Mouse (Mus musculus) MEL (cell line): ENCODE data around the gene Gm26602. TPM values are rescaled to one million over a fixed set of nuclear protein-coding genes. Genes with fewer than 3 reads are reported as not detected.

Experiments used
- DNase-seq: peaks from one replicate; pipeline ENCODE4 v3.0.0; 2011; ENCODE audit warnings: low read depth, low spot score
- H3K27ac ChIP-seq: 2 replicates; pipeline ENCODE4 v1.5.1; 2012; ENCODE audit warnings: low read depth, mild to moderate bottlenecking, control low read depth, low read length, moderate library complexity; ENCODE audit not compliant: control insufficient read depth
- H3K27me3 ChIP-seq, 2 experiments: fragments of 150-350 bp in 1 of 2; sonication (generic) in 1 of 2; 2 replicates each; pipeline ENCODE4 v1.6.1; 2012; ENCODE audit warnings: low read length in 2 of 2, mild to moderate bottlenecking in 2 of 2, improper control_type of control experiment in 1 of 2, moderate library complexity in 1 of 2; ENCODE audit not compliant: insufficient read depth in 2 of 2, control insufficient read depth in 1 of 2
- H3K36me3 ChIP-seq, 2 experiments: 2 replicates each; pipeline ENCODE4 v1.6.1; 2012 to 2014; ENCODE audit warnings: low read length in 2 of 2, improper control_type of control experiment in 1 of 2, inconsistent platforms in 1 of 2, mild to moderate bottlenecking in 1 of 2; ENCODE audit not compliant: insufficient read depth in 2 of 2, control insufficient read depth in 1 of 2
- H3K4me1 ChIP-seq, 2 experiments: fragments of 150-350 bp in 1 of 2; sonication (generic) in 1 of 2; 2 replicates each; pipeline ENCODE4 v1.6.1; 2012; ENCODE audit warnings: low read length in 2 of 2, improper control_type of control experiment in 1 of 2, mild to moderate bottlenecking in 1 of 2; ENCODE audit not compliant: insufficient read depth in 2 of 2, control insufficient read depth in 1 of 2
- H3K4me3 ChIP-seq, 2 experiments: fragments of 150-350 bp in 1 of 2; sonication (generic) in 1 of 2; 2 replicates each; pipeline ENCODE4 v1.5.1; 2012; ENCODE audit warnings: low read depth in 2 of 2, low read length in 2 of 2, mild to moderate bottlenecking in 2 of 2, moderate library complexity in 2 of 2, control low read depth in 1 of 2, improper control_type of control experiment in 1 of 2; ENCODE audit not compliant: control insufficient read depth in 1 of 2, insufficient read depth in 1 of 2
- H3K79me2 ChIP-seq: 2 replicates; pipeline ENCODE4 v1.6.1; 2012; ENCODE audit warnings: mild to moderate bottlenecking, low read length, moderate library complexity; ENCODE audit not compliant: control insufficient read depth, poor library complexity, insufficient read depth
- H3K9ac ChIP-seq: 2 replicates; pipeline ENCODE4 v1.6.1; 2012; ENCODE audit warnings: low read depth, mild to moderate bottlenecking, control low read depth, low read length, moderate library complexity; ENCODE audit not compliant: control insufficient read depth, poor library complexity, severe bottlenecking
- H3K9me3 ChIP-seq: fragments of 150-350 bp; sonication (generic); replicated peaks from 2 replicates; pipeline ENCODE4 v1.6.1; 2012; ENCODE audit warnings: mild to moderate bottlenecking, low read length, improper control_type of control experiment, moderate library complexity; ENCODE audit not compliant: insufficient read depth
- CTCF ChIP-seq, 3 experiments: IDR thresholded peaks in 2 of 3; conservative IDR thresholded peaks in 1 of 3; 2 replicates each; pipeline ENCODE4 v1.5.1; 2011 to 2012; ENCODE audit warnings: low read length in 3 of 3, low read depth in 2 of 3, mild to moderate bottlenecking in 2 of 3, improper control_type of control experiment in 1 of 3, inconsistent platforms in 1 of 3, mixed read lengths in 1 of 3, moderate library complexity in 1 of 3; ENCODE audit not compliant: control insufficient read depth in 1 of 3, insufficient read depth in 1 of 3, poor library complexity in 1 of 3, severe bottlenecking in 1 of 3
- EP300 ChIP-seq, 2 experiments: IDR thresholded peaks; 2 replicates each; pipeline ENCODE4 v1.6.1; 2011; ENCODE audit warnings: improper control_type of control experiment in 2 of 2, low read length in 2 of 2, low read depth in 1 of 2, mild to moderate bottlenecking in 1 of 2
- ETS1 ChIP-seq: IDR thresholded peaks from 2 replicates; pipeline ENCODE4 v1.6.1; 2012; ENCODE audit warnings: low read depth, mild to moderate bottlenecking, inconsistent platforms, low read length, improper control_type of control experiment, moderate library complexity
- GATA1 ChIP-seq: IDR thresholded peaks from 2 replicates; pipeline ENCODE4 v1.6.1; 2011; ENCODE audit warnings: low read depth, low read length, improper control_type of control experiment
- HCFC1 ChIP-seq: IDR thresholded peaks from 2 replicates; pipeline ENCODE4 v1.6.1; 2012; ENCODE audit warnings: low read depth, mild to moderate bottlenecking, inconsistent platforms, low read length, improper control_type of control experiment, moderate library complexity
- KAT2A ChIP-seq: conservative IDR thresholded peaks from 2 replicates; pipeline ENCODE4 v1.6.1; 2012; ENCODE audit warnings: low read depth, low read length, improper control_type of control experiment, inconsistent platforms
- MAFK ChIP-seq: IDR thresholded peaks from 2 replicates; pipeline ENCODE4 v1.6.1; 2011; ENCODE audit warnings: low read depth, mild to moderate bottlenecking, low read length, improper control_type of control experiment, borderline replicate concordance
- MAX ChIP-seq: IDR thresholded peaks from 2 replicates; pipeline ENCODE4 v1.6.1; 2011; ENCODE audit warnings: low read length, improper control_type of control experiment
- MAZ ChIP-seq: IDR thresholded peaks from 2 replicates; pipeline ENCODE4 v1.6.1; 2012; ENCODE audit warnings: low read depth, mild to moderate bottlenecking, inconsistent platforms, low read length, improper control_type of control experiment
- MEF2A ChIP-seq: IDR thresholded peaks from 2 replicates; pipeline ENCODE4 v1.6.1; 2014; ENCODE audit warnings: low read depth, mild to moderate bottlenecking, inconsistent platforms, low read length, improper control_type of control experiment; ENCODE audit not compliant: poor library complexity, insufficient replicate concordance, severe bottlenecking; ENCODE audit errors: extremely low read depth
- MYC ChIP-seq: IDR thresholded peaks from 2 replicates; pipeline ENCODE4 v1.6.1; 2011; ENCODE audit warnings: low read depth, mild to moderate bottlenecking, low read length, improper control_type of control experiment, moderate library complexity
- NRF1 ChIP-seq: IDR thresholded peaks from 2 replicates; pipeline ENCODE4 v1.6.1; 2014; ENCODE audit warnings: low read depth, mild to moderate bottlenecking, inconsistent platforms, low read length, improper control_type of control experiment, moderate library complexity; ENCODE audit not compliant: poor library complexity, insufficient read depth, severe bottlenecking
- POLR2A ChIP-seq, 2 experiments: IDR thresholded peaks; 2 replicates each; pipeline ENCODE4 v1.6.1; 2011 to 2012; ENCODE audit warnings: low read length in 2 of 2, mild to moderate bottlenecking in 2 of 2, control low read depth in 1 of 2, improper control_type of control experiment in 1 of 2, low read depth in 1 of 2, moderate library complexity in 1 of 2; ENCODE audit not compliant: control insufficient read depth in 1 of 2, insufficient read depth in 1 of 2, poor library complexity in 1 of 2
- POLR2AphosphoS2 ChIP-seq: IDR thresholded peaks from 2 replicates; pipeline ENCODE4 v1.6.1; 2011; ENCODE audit warnings: low read length, improper control_type of control experiment
- POLR2AphosphoS5 ChIP-seq: IDR thresholded peaks from 2 replicates; pipeline ENCODE4 v1.6.1; 2012; ENCODE audit warnings: low read depth, borderline replicate concordance, mild to moderate bottlenecking, inconsistent platforms, low read length, moderate library complexity, mixed read lengths
- SMC3 ChIP-seq: IDR thresholded peaks from 2 replicates; pipeline ENCODE4 v1.6.1; 2011; ENCODE audit warnings: low read depth, low read length, improper control_type of control experiment
- UBTF ChIP-seq: IDR thresholded peaks from 2 replicates; pipeline ENCODE4 v1.6.1; 2012; ENCODE audit warnings: low read depth, mild to moderate bottlenecking, inconsistent platforms, low read length, improper control_type of control experiment, moderate library complexity, borderline replicate concordance; ENCODE audit not compliant: insufficient read depth
- USF1 ChIP-seq: IDR thresholded peaks from 2 replicates; pipeline ENCODE4 v1.6.1; 2014; ENCODE audit warnings: low read depth, mild to moderate bottlenecking, inconsistent platforms, low read length, improper control_type of control experiment, moderate library complexity
- ZC3H11A ChIP-seq: IDR thresholded peaks from 2 replicates; pipeline ENCODE4 v1.6.1; 2012; ENCODE audit warnings: low read depth, mild to moderate bottlenecking, inconsistent platforms, low read length, improper control_type of control experiment
- ZMIZ1 ChIP-seq: IDR thresholded peaks from 2 replicates; pipeline ENCODE4 v1.6.1; 2012; ENCODE audit warnings: low read depth, mild to moderate bottlenecking, inconsistent platforms, low read length, improper control_type of control experiment, moderate library complexity
- ZNF384 ChIP-seq: IDR thresholded peaks from 2 replicates; pipeline ENCODE4 v1.6.1; 2012; ENCODE audit warnings: low read depth, mild to moderate bottlenecking, inconsistent platforms, low read length, improper control_type of control experiment
- polyA plus RNA-seq, 2 experiments: library from polyadenylated mRNA; stranded (reverse) in 1 of 2; unstranded in 1 of 2; fragments of >175 nt in 1 of 2; fragments of >200 nt in 1 of 2; gene quantifications; 2 replicates each; pipeline versions ENCODE4 v1.2.1 to v1.2.4; 2012; ENCODE audit warnings: low replicate concordance in 2 of 2, low read depth in 1 of 2; ENCODE audit not compliant: insufficient read length in 2 of 2, insufficient read depth in 1 of 2, missing spikeins in 1 of 2
- total RNA-seq: library from RNA; depleted of rRNA; stranded (reverse); fragments of 300-350 nt; gene quantifications from 2 replicates; pipeline ENCODE4 v1.2.3, GENCODE M21; 2012

Gene Gm26602
- total and polyA plus RNA-seq, 3 experiments: 4.5 to 10.2 TPM; not detected in 1

DNA sequence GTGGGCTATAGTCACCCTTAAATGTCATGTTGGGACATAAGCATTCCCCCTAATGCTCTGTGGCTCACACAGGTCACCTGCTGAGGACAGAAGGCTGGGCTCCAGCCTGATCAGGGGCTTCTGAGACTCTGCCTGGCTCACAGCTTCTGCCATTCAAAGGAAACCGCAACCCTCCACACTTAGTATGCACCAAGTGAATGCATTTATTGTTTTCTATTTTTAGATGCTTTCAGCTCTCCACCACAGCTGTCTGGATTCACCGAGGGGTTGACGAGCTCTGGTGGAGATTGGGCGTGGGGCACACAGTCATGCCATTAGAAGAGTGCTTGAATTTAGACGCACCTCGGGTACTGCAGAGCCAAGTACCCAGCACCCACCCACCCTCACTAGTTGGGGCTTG lies 37.3 kb upstream of the Gm26602 start:
- Histone ChIP-seq H3K27ac (no peak overlapping the region), H3K4me3 (no peak overlapping the region), H3K9me3 (no peaks in the 10 kb centered on the region), H3K9ac (no peak overlapping the region), H3K36me3 (peaks cover 0 to 9% of the 10 kb centered on the region in 2 experiments; a peak in 2 of 4 replicates), H3K27me3 (no peaks in the 10 kb centered on the region), H3K79me2 (no peaks in the 10 kb centered on the region), H3K4me1 (peaks cover 6 to 16% of the 10 kb centered on the region in 2 experiments; a peak in 3 of 4 replicates)
- TF ChIP-seq POLR2AphosphoS5 (no peak), POLR2A (IDR thresholded peaks at IDR 0.05; ENCODE audit: control insufficient read depth in 1 of 2, insufficient read depth in 1 of 2, low read depth in 1 of 2, low read length in 2 of 2, poor library complexity in 1 of 2) (no peak), ZMIZ1 (no peak), MEF2A (no peak), HCFC1 (no peak), NRF1 (no peak), UBTF (no peak), CTCF (IDR thresholded peaks at IDR 0.05 in 2 of 3, conservative IDR thresholded peaks at IDR 0.05 in 1 of 3; ENCODE audit: control insufficient read depth in 1 of 3, insufficient read depth in 1 of 3, low read depth in 2 of 3, low read length in 3 of 3, poor library complexity in 1 of 3, severe bottlenecking in 1 of 3) (no peak), ETS1 (no peak), USF1 (no peak)
- DNase-seq: no peak

DNA sequence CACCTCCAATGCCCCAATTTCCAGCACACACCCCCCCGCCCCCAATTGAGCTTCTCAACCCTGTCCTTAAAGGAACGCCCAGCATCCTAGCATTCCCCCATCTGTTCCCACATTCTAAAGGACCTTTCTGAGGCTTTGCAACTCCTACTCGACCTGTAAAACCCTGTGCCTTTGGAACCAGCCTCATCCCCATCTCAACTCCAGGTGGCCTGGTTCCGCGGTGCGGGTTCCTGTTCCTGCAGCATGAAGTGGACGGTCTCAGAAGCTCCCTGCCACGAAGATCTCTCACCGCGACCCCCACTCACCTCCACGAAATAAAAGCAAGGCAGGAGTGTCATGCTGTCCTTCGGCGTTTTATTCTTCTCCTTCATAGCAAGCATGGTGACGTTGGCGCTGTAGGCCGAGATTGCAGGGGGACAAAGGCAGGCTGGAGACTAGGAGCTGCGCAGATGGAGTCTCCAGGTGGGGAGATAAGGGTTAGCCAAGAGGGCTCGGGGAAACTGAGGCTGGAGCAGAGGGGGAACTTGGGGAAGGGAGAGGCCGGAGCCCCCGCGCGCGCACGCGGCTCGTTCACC lies 36.9 kb upstream of the Gm26602 start:
- DNase-seq: no peak
- Histone ChIP-seq H3K4me1 (peaks cover 6 to 16% of the 10 kb centered on the region in 2 experiments; a peak in 3 of 4 replicates), H3K36me3 (peaks cover 0 to 9% of the 10 kb centered on the region in 2 experiments; a peak in 2 of 4 replicates), H3K4me3 (peak overlapping the region; percentile 23 to 31; a peak in 2 of 4 replicates), H3K9ac (peak overlapping the region; percentile 40; the same call in 1 of the 2 replicates), H3K27ac (no peak overlapping the region), H3K9me3 (no peaks in the 10 kb centered on the region), H3K79me2 (no peaks in the 10 kb centered on the region), H3K27me3 (no peaks in the 10 kb centered on the region)
- no peak for TF ChIP-seq CTCF (IDR thresholded peaks at IDR 0.05 in 2 of 3, conservative IDR thresholded peaks at IDR 0.05 in 1 of 3; ENCODE audit: control insufficient read depth in 1 of 3, insufficient read depth in 1 of 3, low read depth in 2 of 3, low read length in 3 of 3, poor library complexity in 1 of 3, severe bottlenecking in 1 of 3)
- TF ChIP-seq EP300 (IDR thresholded peaks at IDR 0.05; ENCODE audit: low read depth in 1 of 2, low read length in 2 of 2): no peak
- no peak for TF ChIP-seq MYC
- no peak for TF ChIP-seq POLR2AphosphoS2
- TF ChIP-seq MAX: no peak
- TF ChIP-seq POLR2AphosphoS5: no peak
- no peak for TF ChIP-seq ZC3H11A
- TF ChIP-seq USF1: no peak
- no peak for TF ChIP-seq MAFK
- no peak for TF ChIP-seq ZNF384
- no peak for TF ChIP-seq KAT2A
- no peak for TF ChIP-seq ETS1
- no peak for TF ChIP-seq SMC3
- TF ChIP-seq MAZ: no peak
- no peak for TF ChIP-seq GATA1
